Comparison of ENCODE assay signal across 12 mouse cellular contexts in the genomic region with DNA sequence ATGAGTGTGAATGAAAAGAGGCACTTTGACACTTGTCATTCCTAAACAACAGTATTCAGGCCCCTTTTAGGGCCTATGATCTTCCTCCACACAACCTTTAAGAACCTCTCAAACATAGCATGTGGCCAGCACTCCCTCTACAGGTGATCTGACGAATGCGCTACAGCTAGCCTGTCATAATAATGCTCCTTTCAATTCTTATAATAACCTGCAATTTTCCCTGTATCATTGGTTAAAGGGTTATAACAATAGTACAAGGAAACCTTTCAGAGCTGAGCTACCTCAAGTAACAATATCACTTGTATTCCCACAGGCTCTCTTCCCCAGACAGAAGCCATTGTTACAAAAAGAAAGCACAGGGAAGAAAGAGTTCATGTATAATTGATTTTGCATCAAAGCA.
DNase-seq lines count a peak whose midpoint lies in the region; ATAC-seq and TF ChIP-seq lines count a peak whose summit lies in the region.
"Had no signal": no experiment of that assay in that cellular context is flagged by ENCODE, and none has a peak within 500 bp of the region (broad histone marks: within the 10 kb centered on the region; RNA-seq: fewer than 3 reads in every experiment).

No protein-coding gene starts in this region.

- H3K27me3 ChIP-seq in E14TG2a.4 (ENCODE audit: insufficient read depth, low read length) = no peaks in the 10 kb centered on the region
- H3K27me3 ChIP-seq: limb, embryonic 15.5 days had no signal

- TF ChIP-seq CTCF in left cerebral cortex, adult 2 months (IDR thresholded peaks at IDR 0.05) = peak; percentile 46
- peak; percentile 16; the same call in 1 of the 2 replicates for TF ChIP-seq CTCF in E14TG2a.4 (conservative IDR thresholded peaks at IDR 0.05; ENCODE audit: low read length)

- H3K9me3 ChIP-seq in E14TG2a.4 (ENCODE audit: low read length) = no peaks in the 10 kb centered on the region
- H3K9me3 ChIP-seq: limb, embryonic 15.5 days; midbrain, embryonic 10.5 days had no signal

- intact Hi-C loops in left cerebral cortex, adult 2 months (cut with DNase I) = loop anchor here (5.0 kb wide), 1 partner anchor 125 kb away; no protein-coding TSS in a partner anchor
- intact Hi-C loops in left cerebral cortex, postnatal 14 days (cut with DNase I) = no loop called here

- peak; percentile 17 for DNase-seq in embryo, embryonic 10.5 days (ENCODE audit: low spot score)
- no peak for DNase-seq in embryo, embryonic 11 days
- DNase-seq in left cerebral cortex, adult 2 months (ENCODE audit: extremely low spot score in 1 of 2, low spot score in 2 of 2) = no peak
- DNase-seq in left cerebral cortex, postnatal 14 days (ENCODE audit: low spot score in 2 of 2) = no peak
- no peak for DNase-seq in heart, postnatal 4 days
- no peak for DNase-seq in urinary bladder, postnatal 25 days (ENCODE audit: low spot score)
- DNase-seq: cerebellum, adult 9-10 months; heart, adult 18-20 months had no signal

- no peak overlapping the region for H3K4me3 ChIP-seq in left cerebral cortex, adult 2 months
- H3K4me3 ChIP-seq in E14TG2a.4 (replicated peaks; ENCODE audit: low read length) = no peak overlapping the region
- H3K4me3 ChIP-seq: limb, embryonic 15.5 days; midbrain, embryonic 10.5 days had no signal

- H3K36me3 ChIP-seq in E14TG2a.4 (ENCODE audit: insufficient read depth, low read length) = no peaks in the 10 kb centered on the region
- H3K36me3 ChIP-seq: limb, embryonic 15.5 days; midbrain, embryonic 10.5 days had no signal

- H3K27ac ChIP-seq in left cerebral cortex, adult 2 months = no peak overlapping the region
- H3K27ac ChIP-seq: limb, embryonic 15.5 days; midbrain, embryonic 10.5 days had no signal

- peak; percentile 89 for ATAC-seq in common myeloid progenitor, adult 5-6 weeks (replicated peaks; ENCODE audit: low read depth, poor library complexity, severe bottlenecking)

- no peaks in the 10 kb centered on the region for H3K4me1 ChIP-seq in E14TG2a.4 (replicated peaks; ENCODE audit: low read depth, low read length)
- H3K4me1 ChIP-seq: limb, embryonic 15.5 days; midbrain, embryonic 10.5 days had no signal
